Mouse (Mus musculus) urinary bladder, postnatal 36 days (tissue): ENCODE results near the gene Crybb1.
A peak's percentile ranks its signal among the peaks of the same experiment; 100 is the strongest.

Source experiments
- DNase-seq, 2 experiments: peaks; one replicate each; pipeline ENCODE4 v3.0.0; 2022; ENCODE audit warnings: low spot score in 2 of 2, mixed read lengths in 1 of 2

Gene Crybb1

GRCm38 (mm10) chr5:112286608-112286983, 31.0 kb downstream of the Crybb1 start:
- DNase-seq: no peak

GRCm38 (mm10) chr5:112286984-112287641, 31.5 kb downstream of the Crybb1 start:
- DNase-seq: no peak

GRCm38 (mm10) chr5:112287652-112288051, 32.0 kb downstream of the Crybb1 start:
- no peak for DNase-seq

GRCm38 (mm10) chr5:112288193-112289141, 32.9 kb downstream of the Crybb1 start:
- DNase-seq: no peak

- peak in 1 of 2 experiments; percentile 37 for DNase-seq
These were observed 33.6 kb downstream of the Crybb1 start for GRCm38 (mm10) chr5:112289236-112289635.

- peak in 1 of 2 experiments; percentile 48 for DNase-seq
These were observed 34.4 kb downstream of the Crybb1 start for GRCm38 (mm10) chr5:112289819-112290535.

GRCm38 (mm10) chr5:112290536-112290880, 34.9 kb downstream of the Crybb1 start:
- no peak for DNase-seq

- no peak for DNase-seq
These were observed 36.3 kb downstream of the Crybb1 start for GRCm38 (mm10) chr5:112291866-112292265.

- no peak for DNase-seq
These were observed 36.8 kb downstream of the Crybb1 start for GRCm38 (mm10) chr5:112292343-112292980.

- no peak for DNase-seq
These were observed 38.2 kb downstream of the Crybb1 start for GRCm38 (mm10) chr5:112293800-112294199.

- no peak for DNase-seq
These were observed 39.1 kb downstream of the Crybb1 start for GRCm38 (mm10) chr5:112294696-112295095.

GRCm38 (mm10) chr5:112295162-112295561, 39.5 kb downstream of the Crybb1 start:
- DNase-seq: no peak

- DNase-seq: no peak
These were observed 39.9 kb downstream of the Crybb1 start for GRCm38 (mm10) chr5:112295564-112295963.

- DNase-seq: no peak
These were observed 41.0 kb downstream of the Crybb1 start for GRCm38 (mm10) chr5:112296404-112297181.

GRCm38 (mm10) chr5:112297257-112297656, 41.6 kb downstream of the Crybb1 start:
- no peak for DNase-seq

- peak in 1 of 2 experiments; percentile 16 for DNase-seq
These were observed 42.8 kb downstream of the Crybb1 start for GRCm38 (mm10) chr5:112298226-112298988.

GRCm38 (mm10) chr5:112299399-112299798, 43.8 kb downstream of the Crybb1 start:
- no peak for DNase-seq

GRCm38 (mm10) chr5:112300112-112300511, 44.5 kb downstream of the Crybb1 start:
- DNase-seq: no peak

GRCm38 (mm10) chr5:112300721-112301308, 45.2 kb downstream of the Crybb1 start:
- DNase-seq: no peak

- no peak for DNase-seq
These were observed 46.1 kb downstream of the Crybb1 start for GRCm38 (mm10) chr5:112301694-112302093.
